Mouse (Mus musculus) heart, postnatal 0 days (tissue): ENCODE measurements around the gene Fah.

Experiments used
- CTCF ChIP-seq: IDR thresholded peaks from 2 replicates; pipeline ENCODE4 v1.5.1; 2016; ENCODE audit warnings: antibody characterized with exemption, control low read depth, low read depth
- EP300 ChIP-seq: IDR thresholded peaks from 2 replicates; pipeline ENCODE4 v1.6.1; 2016; ENCODE audit warnings: antibody characterized with exemption, low read depth

DNA sequence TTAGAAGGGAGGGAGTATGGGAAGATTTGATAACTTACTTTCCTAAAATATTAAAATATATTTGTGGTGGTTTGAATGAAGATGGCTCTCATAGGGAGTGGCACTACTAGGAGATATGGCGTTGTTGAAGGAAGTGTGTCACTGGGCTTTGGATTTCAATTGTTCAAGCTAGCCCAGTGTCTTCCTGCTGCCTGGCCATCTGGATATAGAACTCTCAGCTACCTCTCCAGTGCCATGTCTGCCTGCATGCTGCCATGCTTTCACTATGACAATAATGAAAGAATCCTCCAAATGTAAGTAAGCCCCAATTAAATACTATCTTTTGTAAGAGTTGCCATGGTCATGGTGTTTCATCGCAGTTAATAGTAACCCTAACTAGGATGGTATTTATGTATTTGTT is 42.5 kb upstream of the Fah start:
- TF ChIP-seq CTCF, result no peak
- no peak for TF ChIP-seq EP300
